Mouse (Mus musculus): ENCODE measurements around the gene Klhl3. TPM values are rescaled to one million over a fixed set of nuclear protein-coding genes. Genes with fewer than 3 reads are reported as not detected.
A peak's percentile ranks its signal among the peaks of the same experiment; 100 is the strongest.

The Klhl3 gene
- polyA plus RNA-seq, 1 experiment from 2014 or later, result 6.0 TPM

- Histone ChIP-seq H3K4me2 (replicated peaks; ENCODE audit: low read depth, low read length) (peak overlapping the region; percentile 67), H3K9ac (ENCODE audit: low read depth, low read length) (peak overlapping the region; percentile 99), H3K27me3 (ENCODE audit: control insufficient read depth, insufficient read depth, low read length) (no peaks in the 10 kb centered on the region), H3K36me3 (ENCODE audit: control insufficient read depth, insufficient read depth, low read length) (peaks cover 19% of the 10 kb centered on the region; the same call in 1 of the 2 replicates), H3K4me3 (ENCODE audit: low read length) (peak overlapping the region; percentile 96), H3K9me3 (ENCODE audit: control insufficient read depth, low read length) (no peaks in the 10 kb centered on the region), H3K4me1 (ENCODE audit: control insufficient read depth, insufficient read depth, low read length) (peaks cover 27% of the 10 kb centered on the region), H3K27ac (ENCODE audit: low read depth, low read length) (peak overlapping the region; percentile 99)
- ATAC-seq (ENCODE audit: low FRiP score, low TSS enrichment), result peak; percentile 10
- WGBS, result 0% methylated on average over 75 of the region's 81 CpGs
These were observed 14.5 kb upstream of the Klhl3 start for GRCm38 (mm10) chr13:58127766-58128361.

GRCm38 (mm10) chr13:58126862-58127765 is 13.7 kb upstream of the Klhl3 start:
- peaks cover 29% of the 10 kb centered on the region for H3K4me1 ChIP-seq (ENCODE audit: control insufficient read depth, insufficient read depth, low read length)
- H3K36me3 ChIP-seq (ENCODE audit: control insufficient read depth, insufficient read depth, low read length), result peaks cover 19% of the 10 kb centered on the region; the same call in 1 of the 2 replicates
- peak overlapping the region; percentile 67 for H3K4me2 ChIP-seq (replicated peaks; ENCODE audit: low read depth, low read length)
- peak overlapping the region; percentile 99 for H3K27ac ChIP-seq (ENCODE audit: low read depth, low read length)
- no peaks in the 10 kb centered on the region for H3K27me3 ChIP-seq (ENCODE audit: control insufficient read depth, insufficient read depth, low read length)
- under 1% methylated on average over 56 of the region's 92 CpGs for WGBS
- no peak for ATAC-seq (ENCODE audit: low FRiP score, low TSS enrichment)
- peak overlapping the region; percentile 99 for H3K9ac ChIP-seq (ENCODE audit: low read depth, low read length)
- H3K4me3 ChIP-seq (ENCODE audit: low read length), result peak overlapping the region; percentile 96
- H3K9me3 ChIP-seq (ENCODE audit: control insufficient read depth, low read length), result no peaks in the 10 kb centered on the region

- Histone ChIP-seq H3K27ac (ENCODE audit: low read depth, low read length) (no peak overlapping the region), H3K4me2 (replicated peaks; ENCODE audit: low read depth, low read length) (peak overlapping the region; percentile 67), H3K36me3 (ENCODE audit: control insufficient read depth, insufficient read depth, low read length) (peaks cover 19% of the 10 kb centered on the region; the same call in 1 of the 2 replicates), H3K4me1 (ENCODE audit: control insufficient read depth, insufficient read depth, low read length) (peaks cover 29% of the 10 kb centered on the region), H3K9ac (ENCODE audit: low read depth, low read length) (peak overlapping the region; percentile 13; the same call in 1 of the 2 replicates), H3K27me3 (ENCODE audit: control insufficient read depth, insufficient read depth, low read length) (no peaks in the 10 kb centered on the region), H3K9me3 (ENCODE audit: control insufficient read depth, low read length) (no peaks in the 10 kb centered on the region), H3K4me3 (ENCODE audit: low read length) (peak overlapping the region; percentile 96)
- ATAC-seq (ENCODE audit: low FRiP score, low TSS enrichment), result no peak
- 26% methylated on average over 7 of the region's 7 CpGs for WGBS
These were observed 12.7 kb upstream of the Klhl3 start for GRCm38 (mm10) chr13:58126126-58126525.

GRCm38 (mm10) chr13:58124989-58125388 is 11.6 kb upstream of the Klhl3 start:
- Histone ChIP-seq H3K9ac (ENCODE audit: low read depth, low read length) (no peak overlapping the region), H3K27me3 (ENCODE audit: control insufficient read depth, insufficient read depth, low read length) (no peaks in the 10 kb centered on the region), H3K27ac (ENCODE audit: low read depth, low read length) (no peak overlapping the region), H3K4me2 (replicated peaks; ENCODE audit: low read depth, low read length) (no peak overlapping the region; the same call in 1 of the 2 replicates), H3K9me3 (ENCODE audit: control insufficient read depth, low read length) (no peaks in the 10 kb centered on the region), H3K4me3 (ENCODE audit: low read length) (no peak overlapping the region), H3K36me3 (ENCODE audit: control insufficient read depth, insufficient read depth, low read length) (peaks cover 19% of the 10 kb centered on the region; the same call in 1 of the 2 replicates), H3K4me1 (ENCODE audit: control insufficient read depth, insufficient read depth, low read length) (peaks cover 29% of the 10 kb centered on the region)
- 68% methylated on average over 2 of the region's 2 CpGs for WGBS
- no peak for ATAC-seq (ENCODE audit: low FRiP score, low TSS enrichment)

- H3K27ac ChIP-seq (ENCODE audit: low read depth, low read length), result no peak overlapping the region
- H3K4me1 ChIP-seq (ENCODE audit: control insufficient read depth, insufficient read depth, low read length), result peaks cover 24% of the 10 kb centered on the region
- no peaks in the 10 kb centered on the region for H3K27me3 ChIP-seq (ENCODE audit: control insufficient read depth, insufficient read depth, low read length)
- 79% methylated on average over 3 of the region's 3 CpGs for WGBS
- H3K36me3 ChIP-seq (ENCODE audit: control insufficient read depth, insufficient read depth, low read length), result peaks cover 19% of the 10 kb centered on the region; the same call in 1 of the 2 replicates
- no peak for ATAC-seq (ENCODE audit: low FRiP score, low TSS enrichment)
- H3K9ac ChIP-seq (ENCODE audit: low read depth, low read length), result no peak overlapping the region
- H3K9me3 ChIP-seq (ENCODE audit: control insufficient read depth, low read length), result no peaks in the 10 kb centered on the region
- H3K4me2 ChIP-seq (replicated peaks; ENCODE audit: low read depth, low read length), result no peak overlapping the region; the same call in 1 of the 2 replicates
- no peak overlapping the region for H3K4me3 ChIP-seq (ENCODE audit: low read length)
These were observed 10.9 kb upstream of the Klhl3 start for GRCm38 (mm10) chr13:58124278-58124677.

GRCm38 (mm10) chr13:58123381-58123780 is 10.0 kb upstream of the Klhl3 start:
- no peaks in the 10 kb centered on the region for H3K9me3 ChIP-seq (ENCODE audit: control insufficient read depth, low read length)
- no peak overlapping the region for H3K4me2 ChIP-seq (replicated peaks; ENCODE audit: low read depth, low read length)
- H3K4me3 ChIP-seq (ENCODE audit: low read length), result no peak overlapping the region
- no peaks in the 10 kb centered on the region for H3K27me3 ChIP-seq (ENCODE audit: control insufficient read depth, insufficient read depth, low read length)
- no peak overlapping the region for H3K9ac ChIP-seq (ENCODE audit: low read depth, low read length)
- H3K4me1 ChIP-seq (ENCODE audit: control insufficient read depth, insufficient read depth, low read length), result peaks cover 24% of the 10 kb centered on the region
- ATAC-seq (ENCODE audit: low FRiP score, low TSS enrichment), result 0 out of 2 replicates have a peak, but pooled peaks have one; percentile 11
- WGBS, result 52% methylated on average over 8 of the region's 8 CpGs
- H3K27ac ChIP-seq (ENCODE audit: low read depth, low read length), result 0 out of 2 replicates have a peak overlapping the region, but pooled peaks have one; percentile 17
- peaks cover 19% of the 10 kb centered on the region; the same call in 1 of the 2 replicates for H3K36me3 ChIP-seq (ENCODE audit: control insufficient read depth, insufficient read depth, low read length)

- H3K9ac ChIP-seq (ENCODE audit: low read depth, low read length), result no peak overlapping the region
- no peaks in the 10 kb centered on the region for H3K27me3 ChIP-seq (ENCODE audit: control insufficient read depth, insufficient read depth, low read length)
- 0 out of 2 replicates have a peak overlapping the region, but pooled peaks have one; percentile 9 for H3K27ac ChIP-seq (ENCODE audit: low read depth, low read length)
- H3K4me3 ChIP-seq (ENCODE audit: low read length), result no peak overlapping the region
- H3K9me3 ChIP-seq (ENCODE audit: control insufficient read depth, low read length), result no peaks in the 10 kb centered on the region
- H3K36me3 ChIP-seq (ENCODE audit: control insufficient read depth, insufficient read depth, low read length), result peaks cover 19% of the 10 kb centered on the region; the same call in 1 of the 2 replicates
- no peak overlapping the region for H3K4me2 ChIP-seq (replicated peaks; ENCODE audit: low read depth, low read length)
- H3K4me1 ChIP-seq (ENCODE audit: control insufficient read depth, insufficient read depth, low read length), result peaks cover 24% of the 10 kb centered on the region
- 65% methylated on average over 10 of the region's 10 CpGs for WGBS
- no peak for ATAC-seq (ENCODE audit: low FRiP score, low TSS enrichment)
These were observed 9.4 kb upstream of the Klhl3 start for GRCm38 (mm10) chr13:58122786-58123297.

GRCm38 (mm10) chr13:58117318-58118017 is 4.1 kb upstream of the Klhl3 start:
- ATAC-seq (ENCODE audit: low FRiP score, low TSS enrichment), result no peak
- Histone ChIP-seq H3K36me3 (ENCODE audit: control insufficient read depth, insufficient read depth, low read length) (no peaks in the 10 kb centered on the region), H3K4me3 (ENCODE audit: low read length) (no peak overlapping the region), H3K4me2 (replicated peaks; ENCODE audit: low read depth, low read length) (no peak overlapping the region), H3K9me3 (ENCODE audit: control insufficient read depth, low read length) (no peaks in the 10 kb centered on the region), H3K27me3 (ENCODE audit: control insufficient read depth, insufficient read depth, low read length) (no peaks in the 10 kb centered on the region), H3K4me1 (ENCODE audit: control insufficient read depth, insufficient read depth, low read length) (peaks cover 10% of the 10 kb centered on the region; the same call in 1 of the 2 replicates), H3K27ac (ENCODE audit: low read depth, low read length) (no peak overlapping the region), H3K9ac (ENCODE audit: low read depth, low read length) (no peak overlapping the region)
- 69% methylated on average over 8 of the region's 8 CpGs for WGBS
